Mouse (Mus musculus) splenic B cell, adult 2 months (primary cell): ENCODE measurements around the gene Gm17087.

ENCODE experiments used
- DNase-seq: peaks from one replicate; pipeline ENCODE4 v3.0.0-alpha.2; 2011; ENCODE audit warnings: low read depth, low spot score
- H3K27me3 ChIP-seq: 2 replicates; pipeline ENCODE4 v1.6.1; 2012; ENCODE audit warnings: mild to moderate bottlenecking, low read length, moderate library complexity, mixed read lengths; ENCODE audit not compliant: control insufficient read depth, poor library complexity, insufficient read depth, severe bottlenecking
- H3K36me3 ChIP-seq: 2 replicates; pipeline ENCODE4 v1.6.1; 2012; ENCODE audit warnings: mild to moderate bottlenecking, low read length, moderate library complexity, mixed read lengths; ENCODE audit not compliant: control insufficient read depth, poor library complexity, insufficient read depth, severe bottlenecking

The Gm17087 gene

GRCm38 (mm10) chr17:8556223-8556622, 10.5 kb downstream of the Gm17087 start:
- DNase-seq, result no peak
- no peaks in the 10 kb centered on the region for H3K36me3 ChIP-seq
- no peaks in the 10 kb centered on the region for H3K27me3 ChIP-seq

GRCm38 (mm10) chr17:8555785-8556184, 11.0 kb downstream of the Gm17087 start:
- H3K27me3 ChIP-seq, result no peaks in the 10 kb centered on the region
- no peak for DNase-seq
- H3K36me3 ChIP-seq, result no peaks in the 10 kb centered on the region

- no peaks in the 10 kb centered on the region for H3K36me3 ChIP-seq
Observed at GRCm38 (mm10) chr17:8554219-8554618, 12.5 kb downstream of the Gm17087 start.

GRCm38 (mm10) chr17:8553601-8554000, 13.1 kb downstream of the Gm17087 start:
- no peaks in the 10 kb centered on the region for H3K36me3 ChIP-seq
- DNase-seq, result no peak

More at GRCm38 (mm10) chr17:8554219-8554618, 12.5 kb downstream of the Gm17087 start:
- H3K27me3 ChIP-seq, result no peaks in the 10 kb centered on the region
- DNase-seq, result no peak

DNA sequence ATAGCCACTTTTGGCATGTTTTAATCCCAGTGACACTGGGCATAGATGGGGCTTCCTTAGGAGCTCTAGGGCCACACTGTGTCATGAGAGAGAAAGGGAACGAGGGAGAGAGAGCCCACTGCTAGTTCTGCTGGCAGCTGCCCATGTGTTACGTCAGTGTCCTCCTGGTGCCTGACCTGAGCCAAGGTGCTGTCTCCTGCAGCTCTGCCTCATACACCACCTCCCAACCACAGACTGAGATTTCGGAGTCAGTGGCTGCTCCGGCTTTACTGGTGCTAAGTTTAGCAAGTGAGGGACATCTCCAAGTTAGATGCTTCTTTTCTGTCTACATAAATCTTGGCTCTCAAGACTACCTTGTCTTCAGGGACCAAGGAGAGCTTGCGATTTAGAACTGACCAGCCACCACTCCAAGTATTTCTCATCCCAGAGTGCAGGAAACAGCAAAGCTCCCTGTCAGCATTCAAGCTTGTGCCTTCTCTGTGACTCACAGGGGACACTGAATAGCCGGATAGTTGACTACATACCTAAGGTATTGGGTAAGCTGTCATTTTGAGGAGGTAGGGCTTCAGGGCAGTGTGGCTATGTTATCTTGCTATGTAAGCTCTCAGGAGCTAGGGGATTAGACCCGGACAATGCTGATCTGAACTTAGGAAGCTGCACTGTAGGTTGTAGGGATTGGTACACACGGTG, 14.3 kb downstream of the Gm17087 start:
- Histone ChIP-seq H3K27me3 (no peaks in the 10 kb centered on the region), H3K36me3 (no peaks in the 10 kb centered on the region)
- no peak for DNase-seq

More at GRCm38 (mm10) chr17:8553601-8554000, 13.1 kb downstream of the Gm17087 start:
- no peaks in the 10 kb centered on the region for H3K27me3 ChIP-seq

DNA sequence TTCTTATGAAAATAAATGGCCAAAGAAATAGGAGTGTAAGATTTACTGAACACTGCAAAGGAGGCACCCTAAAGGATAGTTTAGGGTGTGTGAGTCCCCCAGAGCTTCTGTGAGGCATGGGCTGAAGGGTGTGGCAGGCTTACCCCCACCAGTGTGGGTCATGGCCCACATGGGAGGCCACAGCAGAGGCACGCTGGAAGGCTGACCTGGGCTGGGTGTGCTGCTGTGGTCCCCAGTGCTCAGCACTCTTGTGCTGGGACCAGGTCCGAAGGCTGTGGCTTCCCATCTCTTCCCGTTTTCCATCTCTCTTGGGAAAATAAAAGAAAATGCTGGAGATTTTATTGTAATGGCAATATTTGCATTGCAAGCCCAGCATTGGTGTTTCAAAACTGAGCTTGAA, 15.1 kb downstream of the Gm17087 start:
- no peaks in the 10 kb centered on the region for H3K27me3 ChIP-seq
- DNase-seq, result no peak
- no peaks in the 10 kb centered on the region for H3K36me3 ChIP-seq

DNA sequence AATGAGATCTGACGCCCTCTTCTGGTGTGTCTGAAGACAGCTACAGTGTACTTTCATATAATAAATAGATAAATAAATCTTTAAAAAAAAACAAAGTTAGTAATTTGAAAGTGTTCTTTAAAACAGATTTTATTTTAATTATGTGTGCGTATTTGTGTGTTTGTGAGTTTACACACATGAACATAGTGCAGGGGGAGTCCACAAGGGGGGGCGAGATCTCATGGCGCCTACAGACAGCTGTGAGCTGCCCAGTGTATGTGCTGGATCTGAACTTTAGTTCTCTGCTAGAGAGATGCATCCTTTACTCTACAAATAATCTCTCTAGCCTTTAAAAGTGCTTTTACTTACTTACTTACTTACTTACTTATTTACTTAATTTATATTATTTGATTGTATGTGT, 18.0 kb downstream of the Gm17087 start:
- no peaks in the 10 kb centered on the region for H3K36me3 ChIP-seq
- no peak for DNase-seq
- no peaks in the 10 kb centered on the region for H3K27me3 ChIP-seq

- Histone ChIP-seq H3K36me3 (no peaks in the 10 kb centered on the region), H3K27me3 (no peaks in the 10 kb centered on the region)
- no peak for DNase-seq
Observed at GRCm38 (mm10) chr17:8546366-8546765, 20.4 kb downstream of the Gm17087 start.

- Histone ChIP-seq H3K27me3 (no peaks in the 10 kb centered on the region), H3K36me3 (no peaks in the 10 kb centered on the region)
- no peak for DNase-seq
Observed at GRCm38 (mm10) chr17:8541974-8542538, 24.7 kb downstream of the Gm17087 start.

- H3K36me3 ChIP-seq, result no peaks in the 10 kb centered on the region
- peak; percentile 6 for DNase-seq
- H3K27me3 ChIP-seq, result no peaks in the 10 kb centered on the region
Observed at GRCm38 (mm10) chr17:8538102-8538501, 28.6 kb downstream of the Gm17087 start.

GRCm38 (mm10) chr17:8536522-8536921, 30.2 kb downstream of the Gm17087 start:
- no peaks in the 10 kb centered on the region for H3K27me3 ChIP-seq
- no peak for DNase-seq
- H3K36me3 ChIP-seq, result no peaks in the 10 kb centered on the region

GRCm38 (mm10) chr17:8533828-8534227, 32.9 kb downstream of the Gm17087 start:
- Histone ChIP-seq H3K36me3 (no peaks in the 10 kb centered on the region), H3K27me3 (no peaks in the 10 kb centered on the region)
- peak; percentile 3 for DNase-seq

DNA sequence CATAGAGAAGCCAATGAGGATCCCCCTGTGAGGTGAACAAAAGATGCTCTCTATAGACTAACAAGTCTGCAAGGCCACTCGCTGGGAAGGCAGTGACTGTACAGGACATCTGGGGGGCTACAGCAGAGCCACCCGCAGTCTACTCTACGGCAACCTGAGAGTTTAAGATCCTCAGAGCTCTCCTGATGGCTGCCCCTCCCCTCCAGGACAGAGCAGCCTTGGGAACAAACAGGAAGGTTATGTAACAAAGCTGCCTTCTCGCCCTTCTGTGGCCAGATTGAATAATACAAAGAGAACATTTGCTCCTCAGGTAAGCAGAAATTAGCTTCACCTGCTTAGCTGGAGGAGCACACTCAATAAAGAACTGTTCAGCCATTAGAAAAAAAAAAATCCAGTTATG, 34.1 kb downstream of the Gm17087 start:
- H3K27me3 ChIP-seq, result no peaks in the 10 kb centered on the region
- no peaks in the 10 kb centered on the region for H3K36me3 ChIP-seq
- no peak for DNase-seq

DNA sequence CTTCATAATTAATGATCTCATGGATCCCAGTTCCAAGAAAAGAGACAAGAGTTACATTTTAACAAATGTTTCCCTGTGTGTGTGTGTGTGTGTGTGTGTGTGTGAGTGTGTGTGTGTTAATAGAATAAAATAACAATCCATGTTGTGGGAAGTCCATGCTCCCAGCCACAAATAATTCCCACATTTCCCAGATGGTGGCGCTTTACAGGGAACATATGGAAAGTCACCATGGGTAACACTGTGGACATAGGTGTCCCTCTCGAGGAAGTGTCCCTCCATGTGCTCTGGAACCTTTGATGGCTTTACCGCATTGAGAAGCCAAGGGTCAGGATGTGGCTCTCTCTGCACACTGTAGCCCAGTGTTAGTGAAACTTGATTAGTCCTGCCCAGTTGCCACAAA, 38.1 kb downstream of the Gm17087 start:
- no peak for DNase-seq
- Histone ChIP-seq H3K36me3 (no peaks in the 10 kb centered on the region), H3K27me3 (no peaks in the 10 kb centered on the region)

- H3K27me3 ChIP-seq, result no peaks in the 10 kb centered on the region
- no peak for DNase-seq
- H3K36me3 ChIP-seq, result no peaks in the 10 kb centered on the region
Observed at GRCm38 (mm10) chr17:8526815-8527261, 39.9 kb downstream of the Gm17087 start.
